Mouse (Mus musculus) kidney, adult 10 weeks (tissue): ENCODE measurements around the gene Gstp3. TPM values are rescaled to one million over a fixed set of nuclear protein-coding genes. Genes with fewer than 3 reads are reported as not detected.

Experiments used
- polyA plus RNA-seq: library from polyadenylated mRNA; stranded (reverse); fragments of 350-450 nt; fragmentation: Illumina TruSeq; extraction: RNeasy Lipid Tissue Mini Kit (QIAGEN cat#74804); gene quantifications from one replicate; pipeline ENCODE4 v1.2.3, GENCODE M21; 2014; ENCODE audit warnings: low read depth, low replicate concordance

Gene Gstp3
- polyA plus RNA-seq, result not detected

GRCm38 (mm10) chr19:4059069-4059740 lies at the start of gene Gstp3:
Gstp3 (minus strand) TSS chr19:4059569.

DNA sequence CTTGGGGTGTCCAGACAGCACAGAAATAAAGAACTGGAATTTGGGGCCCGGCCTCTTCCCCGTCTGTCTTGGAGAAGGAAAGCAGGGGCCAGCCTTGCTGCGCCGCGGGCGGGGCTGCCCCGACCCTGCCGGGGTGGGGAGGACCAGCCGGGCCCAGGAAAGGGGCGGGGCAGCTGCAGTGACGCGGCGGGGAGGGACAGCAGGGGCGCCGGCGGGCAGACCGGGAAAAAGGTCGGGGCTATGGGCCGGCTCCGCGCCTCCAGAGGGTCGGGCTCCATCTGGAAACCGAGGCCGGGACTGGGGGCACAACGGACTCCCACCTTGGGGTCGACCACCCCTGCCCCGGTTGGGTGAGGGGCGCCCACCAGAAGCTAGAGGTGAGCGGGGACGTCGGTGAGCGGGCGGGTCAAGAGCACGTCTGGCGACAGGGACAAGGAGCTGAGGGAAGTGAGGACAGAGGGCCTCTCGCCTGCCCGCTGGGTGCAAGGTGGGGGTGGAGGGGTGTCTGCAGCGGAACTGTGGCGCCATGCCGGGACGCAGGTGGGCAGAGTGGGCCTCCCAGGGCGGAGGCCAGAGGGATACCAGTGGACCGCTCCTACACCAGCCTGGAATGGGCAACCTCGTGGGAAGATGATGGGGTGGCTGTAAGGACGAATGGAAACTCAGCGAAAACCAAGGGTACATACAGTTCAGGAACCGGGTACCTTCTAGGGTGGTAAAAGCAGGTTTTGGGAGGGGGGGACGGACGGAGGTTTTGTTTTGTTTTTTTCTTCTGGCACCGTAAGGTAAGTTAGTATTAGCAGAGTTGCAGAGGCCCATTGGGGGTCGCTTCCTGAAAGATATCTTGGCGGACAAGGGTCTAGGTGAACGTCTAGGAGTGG lies 40.7 kb upstream of the Gstp3 start, which contains the start of gene Pitpnm1:
Gene Pitpnm1, plus strand, starts transcription at position 162 of the 881 bp plus-strand sequence.

GRCm38 (mm10) chr19:4096642-4097440 lies 37.5 kb upstream of the Gstp3 start, which contains the start of gene Cdk2ap2:
Cdk2ap2 (plus strand) TSS chr19:4097182.

GRCm38 (mm10) chr19:4081394-4081793 lies 22.0 kb upstream of the Gstp3 start, which contains the start of gene Cabp2:
Cabp2 (plus strand) TSS chr19:4081578.

DNA sequence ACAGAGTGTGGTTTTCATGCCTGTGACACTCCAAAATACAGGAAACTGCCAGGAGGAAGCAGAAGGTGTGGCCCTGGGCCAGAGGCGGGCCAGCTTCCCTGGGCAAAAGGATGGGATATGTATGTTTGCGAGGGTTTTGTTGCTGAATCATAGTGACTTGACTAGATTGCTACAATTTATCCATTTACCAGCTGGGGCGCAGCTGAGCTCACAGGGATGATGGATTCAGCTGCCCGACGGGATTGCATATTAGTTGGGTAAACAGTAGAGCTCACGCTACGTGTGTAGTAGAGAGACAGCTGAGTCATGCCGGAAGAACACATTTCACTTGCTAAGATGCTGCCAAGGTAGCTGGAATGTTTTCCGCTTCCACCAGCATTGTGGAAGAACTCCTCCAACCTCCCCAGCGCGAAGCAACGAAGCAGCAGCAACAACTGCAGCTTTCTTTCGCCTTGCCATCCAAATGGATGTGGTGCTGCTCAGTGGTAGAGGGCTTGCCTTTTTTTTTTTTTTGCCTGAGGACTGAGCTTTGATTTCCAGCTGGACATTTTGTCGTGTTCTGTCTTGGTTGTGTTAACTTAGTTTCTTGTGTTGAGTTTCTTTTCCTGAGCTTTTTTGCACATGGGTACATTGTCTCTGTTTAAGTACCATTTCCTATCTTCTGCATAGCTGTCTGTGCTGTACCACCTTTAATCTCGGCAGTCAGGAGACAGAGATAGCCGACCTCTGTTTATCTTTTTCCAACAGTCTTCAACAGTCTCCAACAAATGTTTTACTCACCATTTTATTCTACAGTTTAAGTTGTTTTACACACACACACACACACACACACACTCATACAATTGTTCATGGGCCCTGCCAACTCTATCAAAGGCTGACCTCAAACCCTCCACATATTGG lies 13.2 kb downstream of the Gstp3 start, which contains the start of gene Gstp2:
Gene Gstp2, minus strand, starts transcription at position 58 of the 900 bp plus-strand sequence.

DNA sequence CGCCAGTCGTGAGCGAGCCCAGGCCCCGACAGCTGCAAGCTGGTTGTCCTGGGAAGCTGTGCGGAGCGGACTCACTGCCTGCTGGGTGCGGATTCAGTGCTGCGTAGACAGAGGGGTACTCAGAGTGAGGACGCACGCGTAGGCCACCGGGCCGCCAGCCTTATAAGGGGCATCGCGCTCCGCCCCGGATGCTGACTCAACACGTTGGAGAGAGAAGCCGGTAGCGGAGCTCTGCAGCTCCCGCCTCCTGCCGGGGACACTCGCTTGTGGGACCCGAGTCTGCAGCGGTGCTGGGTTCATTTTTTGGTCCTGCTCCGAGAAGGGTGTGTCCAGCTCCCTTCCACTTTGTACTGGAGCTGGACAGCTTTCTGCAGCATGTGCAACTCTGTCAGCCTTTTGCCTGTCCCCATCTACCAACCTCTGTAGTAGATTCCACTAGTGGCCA lies 21.6 kb downstream of the Gstp3 start, which contains the start of gene Gstp1:
Gene Gstp1, minus strand, starts transcription at position 198 of the 445 bp plus-strand sequence.

DNA sequence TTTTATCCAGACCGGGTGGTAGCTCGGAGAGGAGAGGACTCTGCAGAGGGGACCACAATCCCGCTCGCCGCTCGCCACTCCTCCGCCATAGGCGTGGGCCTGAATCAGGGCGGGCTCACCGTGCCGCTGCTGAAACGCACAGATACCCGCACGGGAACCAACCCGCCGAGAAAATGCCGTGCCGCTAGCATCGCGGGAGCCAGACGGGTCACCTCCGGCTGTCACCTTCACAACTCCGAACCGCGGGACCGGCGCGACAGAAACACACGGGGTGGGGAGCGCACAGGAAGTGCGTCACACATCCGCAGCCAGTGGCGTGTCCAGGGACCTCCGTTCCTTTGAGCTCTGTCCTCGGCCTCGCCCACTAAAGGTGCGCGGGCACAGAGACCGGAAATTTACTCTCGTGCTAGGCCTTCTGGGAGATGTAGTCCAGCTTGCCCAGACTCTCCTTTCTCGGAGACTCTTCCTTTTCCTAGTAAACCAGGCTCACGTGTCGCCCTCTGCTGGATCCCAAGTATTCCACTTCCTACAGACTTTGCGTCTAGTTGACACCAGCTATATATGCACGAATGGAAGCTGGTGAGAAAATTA lies 46.8 kb downstream of the Gstp3 start, which contains the start of gene Ndufv1:
Gene Ndufv1, minus strand, starts transcription at position 375 of the 591 bp plus-strand sequence.

Other genes starting within 250 kb of the Gstp3 start
- gene Chka, start 207.8 kb downstream of the Gstp3 start, polyA plus RNA-seq, result 78.9 TPM
- gene Tcirg1, start 152.4 kb downstream of the Gstp3 start, polyA plus RNA-seq, result not detected
- 4.6 TPM for gene Ndufs8, start 146.8 kb downstream of the Gstp3 start, polyA plus RNA-seq
- gene Aldh3b1, start 129.8 kb downstream of the Gstp3 start, polyA plus RNA-seq, result 0.53 TPM
- gene Unc93b1, start 124.4 kb downstream of the Gstp3 start, polyA plus RNA-seq, result not detected
- 0.36 TPM for gene Aldh3b3, start 100.9 kb downstream of the Gstp3 start, polyA plus RNA-seq
- not detected for gene Aldh3b2, start 87.2 kb downstream of the Gstp3 start, polyA plus RNA-seq
- 47.4 TPM for gene Acy3, start 73.0 kb downstream of the Gstp3 start, polyA plus RNA-seq
- not detected for gene Tbx10, start 66.8 kb downstream of the Gstp3 start, polyA plus RNA-seq
- gene Nudt8, start 59.0 kb downstream of the Gstp3 start, polyA plus RNA-seq, result 0.65 TPM
- gene Gm49405, start 58.9 kb downstream of the Gstp3 start, polyA plus RNA-seq, result not detected
- gene Doc2g, start 56.3 kb downstream of the Gstp3 start, polyA plus RNA-seq, result not detected
- gene Ndufv1, start 46.8 kb downstream of the Gstp3 start, polyA plus RNA-seq, result 9.9 TPM
- gene Gstp1, start 21.6 kb downstream of the Gstp3 start, polyA plus RNA-seq, result 14.6 TPM
- gene Gstp2, start 13.5 kb downstream of the Gstp3 start, polyA plus RNA-seq, result 10.1 TPM
- not detected for gene Cabp2, start 22.0 kb upstream of the Gstp3 start, polyA plus RNA-seq
- gene Cdk2ap2, start 37.6 kb upstream of the Gstp3 start, polyA plus RNA-seq, result 0.73 TPM
- 0.20 TPM for gene Pitpnm1, start 40.4 kb upstream of the Gstp3 start, polyA plus RNA-seq
- gene Aip, start 66.3 kb upstream of the Gstp3 start, polyA plus RNA-seq, result 1.3 TPM
- not detected for gene Gpr152, start 80.2 kb upstream of the Gstp3 start, polyA plus RNA-seq
- not detected for gene Cabp4, start 84.5 kb upstream of the Gstp3 start, polyA plus RNA-seq
- gene Coro1b, start 89.0 kb upstream of the Gstp3 start, polyA plus RNA-seq, result 9.0 TPM
- gene Ptprcap, start 94.0 kb upstream of the Gstp3 start, polyA plus RNA-seq, result 2.3 TPM
- 2.2 TPM for gene Rps6kb2, start 103.8 kb upstream of the Gstp3 start, polyA plus RNA-seq
- gene Carns1, start 115.9 kb upstream of the Gstp3 start, polyA plus RNA-seq, result 0.49 TPM
- gene Tbc1d10c, start 131.7 kb upstream of the Gstp3 start, polyA plus RNA-seq, result not detected
- gene Ppp1ca, start 132.5 kb upstream of the Gstp3 start, polyA plus RNA-seq, result 97.3 TPM
- 1.5 TPM for gene Rad9a, start 142.1 kb upstream of the Gstp3 start, polyA plus RNA-seq
- gene Clcf1, start 154.7 kb upstream of the Gstp3 start, polyA plus RNA-seq, result 0.16 TPM
- gene AC109138.7, start 154.8 kb upstream of the Gstp3 start, polyA plus RNA-seq, result not detected
- gene Pold4, start 172.3 kb upstream of the Gstp3 start, polyA plus RNA-seq, result not detected
- gene Ssh3, start 209.6 kb upstream of the Gstp3 start, polyA plus RNA-seq, result 1.7 TPM
- not detected for gene Ankrd13d, start 223.6 kb upstream of the Gstp3 start, polyA plus RNA-seq
- gene Grk2, start 246.7 kb upstream of the Gstp3 start, polyA plus RNA-seq, result 11.2 TPM